Mouse (Mus musculus) lung, postnatal 10 days (tissue): ENCODE data around the gene Map1lc3b.
A peak's percentile ranks its signal among the peaks of the same experiment; 100 is the strongest.

Source experiments
- DNase-seq: peaks from one replicate; pipeline ENCODE4 v3.0.0; 2021

Gene Map1lc3b

GRCm38 (mm10) chr8:121590203-121591177, at the start of gene Map1lc3b:
TSS of gene Map1lc3b (plus strand) at chr8:121590361.
- peak; percentile 96 for DNase-seq

GRCm38 (mm10) chr8:121541862-121542261, 48.3 kb upstream of the Map1lc3b start:
- DNase-seq, result no peak

- DNase-seq, result peak; percentile 31
Observed at GRCm38 (mm10) chr8:121542901-121543300, 47.3 kb upstream of the Map1lc3b start.

- no peak for DNase-seq
Observed at GRCm38 (mm10) chr8:121544276-121544785, 45.8 kb upstream of the Map1lc3b start, which contains the start of gene 1700018B08Rik. TSS of gene 1700018B08Rik (minus strand) at chr8:121544320.

GRCm38 (mm10) chr8:121544936-121545335, 45.2 kb upstream of the Map1lc3b start:
- no peak for DNase-seq

GRCm38 (mm10) chr8:121547132-121547531, 43.0 kb upstream of the Map1lc3b start:
- DNase-seq, result peak; percentile 84

- no peak for DNase-seq
Observed at GRCm38 (mm10) chr8:121550056-121550455, 40.1 kb upstream of the Map1lc3b start.

- no peak for DNase-seq
Observed at GRCm38 (mm10) chr8:121551065-121551985, 38.8 kb upstream of the Map1lc3b start.

- no peak for DNase-seq
Observed at GRCm38 (mm10) chr8:121552506-121552905, 37.7 kb upstream of the Map1lc3b start.

- no peak for DNase-seq
Observed at GRCm38 (mm10) chr8:121553831-121554475, 36.2 kb upstream of the Map1lc3b start.

- no peak for DNase-seq
Observed at GRCm38 (mm10) chr8:121557746-121558145, 32.4 kb upstream of the Map1lc3b start.

- DNase-seq, result no peak
Observed at GRCm38 (mm10) chr8:121558538-121558937, 31.6 kb upstream of the Map1lc3b start.

GRCm38 (mm10) chr8:121559801-121560200, 30.4 kb upstream of the Map1lc3b start:
- DNase-seq, result no peak

- DNase-seq, result no peak
Observed at GRCm38 (mm10) chr8:121560432-121561100, 29.6 kb upstream of the Map1lc3b start.

GRCm38 (mm10) chr8:121561636-121562345, 28.4 kb upstream of the Map1lc3b start:
- DNase-seq, result peak; percentile 83

- peak; percentile 77 for DNase-seq
Observed at GRCm38 (mm10) chr8:121562941-121563351, 27.2 kb upstream of the Map1lc3b start.

- DNase-seq, result no peak
Observed at GRCm38 (mm10) chr8:121563701-121564100, 26.5 kb upstream of the Map1lc3b start.

- peak; percentile 51 for DNase-seq
Observed at GRCm38 (mm10) chr8:121568321-121568720, 21.8 kb upstream of the Map1lc3b start.

GRCm38 (mm10) chr8:121570335-121570734, 19.8 kb upstream of the Map1lc3b start:
- peak; percentile 54 for DNase-seq

- DNase-seq, result no peak
Observed at GRCm38 (mm10) chr8:121570801-121571200, 19.4 kb upstream of the Map1lc3b start.

- no peak for DNase-seq
Observed at GRCm38 (mm10) chr8:121572121-121572520, 18.0 kb upstream of the Map1lc3b start.
